Mouse (Mus musculus): Measurements from ENCODE around the gene Uhmk1. TPM values are rescaled to one million over a fixed set of nuclear protein-coding genes. Genes with fewer than 3 reads are reported as not detected.
"Not testable (repeated sequence)": the region's sequence is repeated elsewhere in the genome, so short reads cannot be mapped to it uniquely, and the experiment has no call there.

Gene Uhmk1
- 10 to 100 TPM; 12.6 to 15.5 TPM for total RNA-seq (2021)
- long read RNA-seq, experiment 1, full-length matches to known transcripts = 3 of 6 reads
- long read RNA-seq, experiment 1, partial matches to known transcripts = 1 of 6 reads
- long read RNA-seq, experiment 1, other reads (novel, unspliced or antisense) = 2 of 6 reads
- long read RNA-seq, experiment 2, full-length matches to known transcripts = 2 of 5 reads
- long read RNA-seq, experiment 2, partial matches to known transcripts = 0 of 5 reads
- long read RNA-seq, experiment 2, other reads (novel, unspliced or antisense) = 3 of 5 reads

DNA sequence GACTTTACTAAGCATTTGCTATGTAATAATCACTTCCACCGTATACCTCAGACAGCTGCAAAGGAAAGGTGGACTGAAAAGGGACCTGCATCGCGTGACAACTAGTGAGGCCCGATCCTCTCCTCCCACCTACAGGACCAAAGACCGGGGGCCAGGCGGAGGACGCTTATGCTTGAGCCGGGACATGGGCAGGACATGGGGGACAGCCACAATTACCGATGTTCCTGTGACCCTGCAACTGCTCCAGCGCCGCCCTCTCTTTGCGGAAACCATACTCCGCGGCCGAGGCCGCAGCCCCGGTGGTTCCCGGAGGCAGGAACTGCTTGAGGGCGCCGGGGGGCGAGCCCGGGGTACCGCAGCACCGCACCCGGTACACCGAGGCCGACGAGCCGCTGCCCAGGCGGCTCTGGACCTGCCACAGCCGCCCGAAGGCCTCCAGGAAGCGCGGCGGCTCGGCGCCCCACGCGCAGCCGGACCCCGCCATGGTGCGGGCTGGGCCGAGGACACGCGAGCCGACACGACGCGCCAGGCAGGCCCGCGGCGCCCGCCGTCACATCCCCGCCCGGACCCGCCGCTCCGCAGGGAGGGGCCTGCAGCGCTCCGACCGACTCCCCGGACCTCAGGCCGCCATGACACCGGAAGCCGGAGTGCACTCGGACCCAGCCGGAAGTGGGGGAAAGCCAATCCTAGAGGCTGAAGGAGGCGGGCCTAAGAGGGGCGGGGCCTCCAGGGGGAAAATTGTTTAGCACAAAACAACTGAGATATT lies at the start of gene Uhmk1:
Gene Uhmk1, minus strand, starts transcription at position 641 of the 766 bp plus-strand sequence.
- H3K4me3 ChIP-seq = peak within 1 kb of the TSS; percentile 91
- peak; percentile 94 for DNase-seq
- intact Hi-C loops (cut with DNase I) = loop anchor here (2.0 kb wide), 1 partner anchor 40 kb away; the partner anchor contains the start of gene Uap1
- H3K27ac ChIP-seq = peak within 1 kb of the TSS; percentile 93
- TF ChIP-seq CTCF (IDR thresholded peaks at IDR 0.05) = no peak

DNA sequence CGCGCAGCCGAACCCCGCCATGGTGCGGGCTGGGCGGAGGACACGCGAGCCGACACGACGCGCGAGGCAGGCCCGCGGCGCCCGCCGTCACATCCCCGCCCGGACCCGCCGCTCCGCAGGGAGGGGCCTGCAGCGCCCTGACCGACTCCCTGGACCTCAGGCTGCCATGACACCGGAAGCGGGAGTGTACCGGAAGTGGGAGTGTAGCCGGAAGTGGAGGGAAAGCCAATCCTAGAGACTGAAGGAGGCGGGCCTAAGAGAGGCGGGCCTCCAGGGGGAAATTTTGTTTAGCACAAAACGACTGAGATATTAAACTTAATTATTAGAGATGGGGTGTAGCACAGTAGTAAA lies 40.3 kb upstream of the Uhmk1 start:
- no peak for TF ChIP-seq CTCF (IDR thresholded peaks at IDR 0.05)
- Histone ChIP-seq H3K27ac (peak overlapping the region; percentile 67), H3K4me3 (peak overlapping the region; percentile 87)
- peak; percentile 85 for DNase-seq
- intact Hi-C loops (cut with DNase I) = no loop called here

DNA sequence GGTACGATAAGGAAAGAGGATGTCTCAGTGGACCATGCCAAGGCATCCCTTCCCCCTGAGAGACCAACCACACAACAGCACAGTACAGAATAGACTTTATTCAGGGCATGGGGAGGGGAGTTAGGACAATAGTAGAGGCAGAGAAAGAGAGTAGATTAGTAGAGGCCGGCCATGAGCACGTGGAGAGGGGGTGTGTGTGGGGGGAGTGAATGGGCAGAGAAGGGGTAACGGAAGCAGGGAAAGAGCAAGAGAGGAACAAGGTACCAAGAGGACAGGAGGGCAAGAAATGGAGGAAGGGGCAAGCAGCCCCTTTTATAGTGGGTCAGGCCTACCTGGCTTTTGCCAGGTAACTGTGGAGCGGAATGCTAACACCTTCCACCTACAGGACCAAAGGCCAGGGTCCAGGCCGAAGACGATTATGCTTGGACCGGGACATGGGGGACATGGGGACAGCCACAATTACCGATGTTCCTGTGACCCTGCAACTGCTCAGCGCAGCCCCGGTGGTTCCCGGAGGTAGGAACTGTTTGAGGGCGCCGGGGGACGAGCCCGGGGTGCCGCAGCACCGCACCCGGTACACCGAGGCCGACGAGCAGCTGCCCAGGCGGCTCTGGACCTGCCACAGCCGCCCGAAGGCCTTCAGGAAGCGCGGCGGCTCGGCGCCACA lies 39.8 kb upstream of the Uhmk1 start:
- no peak for DNase-seq
- H3K4me3 ChIP-seq = peak overlapping the region; percentile 87
- intact Hi-C loops (cut with DNase I) = no loop called here
- TF ChIP-seq CTCF (IDR thresholded peaks at IDR 0.05) = no peak
- peak overlapping the region; percentile 67 for H3K27ac ChIP-seq

DNA sequence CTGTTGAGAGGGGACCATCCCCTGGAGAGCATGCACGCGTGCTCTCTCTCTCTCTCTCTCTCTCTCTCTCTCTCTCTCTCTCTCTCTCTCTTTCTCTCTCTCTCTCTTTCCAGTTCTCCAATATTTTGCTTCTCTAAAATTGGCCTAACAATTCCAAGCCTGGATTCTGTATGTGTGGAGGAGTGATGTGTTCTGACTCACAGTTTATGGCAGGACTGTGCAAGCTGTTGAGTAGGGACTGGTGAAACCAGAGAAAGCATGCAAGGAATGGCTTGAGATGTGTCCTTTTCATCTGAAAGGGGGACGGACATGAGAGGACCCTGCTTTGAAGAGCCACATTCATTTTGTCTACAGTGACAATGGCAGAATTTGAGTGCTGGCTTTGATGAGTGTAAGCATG lies 29.8 kb upstream of the Uhmk1 start:
- TF ChIP-seq CTCF (IDR thresholded peaks at IDR 0.05) = no peak
- Histone ChIP-seq H3K27ac (no peak overlapping the region), H3K4me3 (no peak overlapping the region)
- no peak for DNase-seq
- intact Hi-C loops (cut with DNase I) = no loop called here

DNA sequence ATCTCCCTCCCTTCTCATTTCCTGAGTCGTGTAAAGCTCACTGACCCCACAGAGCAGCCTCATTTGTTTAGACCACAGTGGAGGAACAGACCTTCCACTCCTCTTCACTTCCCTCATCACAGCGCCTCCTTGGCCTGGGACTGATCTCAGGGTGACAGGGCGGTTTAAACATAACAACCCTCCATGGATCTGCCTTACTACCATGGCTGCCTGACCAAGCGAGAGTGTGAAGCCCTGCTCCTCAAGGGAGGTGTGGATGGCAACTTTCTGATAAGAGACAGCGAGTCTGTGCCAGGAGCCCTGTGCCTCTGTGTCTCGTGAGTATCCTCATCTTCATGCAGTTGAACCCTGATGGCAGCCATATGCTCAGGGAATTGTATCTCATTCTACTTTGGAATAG lies 17.5 kb upstream of the Uhmk1 start, which contains the start of gene Sh2d1b2:
Gene Sh2d1b2, plus strand, starts transcription at position 62 of the 400 bp plus-strand sequence.
- DNase-seq; H3K27ac ChIP-seq; intact Hi-C loops (cut with DNase I); H3K4me3 ChIP-seq: not testable (repeated sequence)

DNA sequence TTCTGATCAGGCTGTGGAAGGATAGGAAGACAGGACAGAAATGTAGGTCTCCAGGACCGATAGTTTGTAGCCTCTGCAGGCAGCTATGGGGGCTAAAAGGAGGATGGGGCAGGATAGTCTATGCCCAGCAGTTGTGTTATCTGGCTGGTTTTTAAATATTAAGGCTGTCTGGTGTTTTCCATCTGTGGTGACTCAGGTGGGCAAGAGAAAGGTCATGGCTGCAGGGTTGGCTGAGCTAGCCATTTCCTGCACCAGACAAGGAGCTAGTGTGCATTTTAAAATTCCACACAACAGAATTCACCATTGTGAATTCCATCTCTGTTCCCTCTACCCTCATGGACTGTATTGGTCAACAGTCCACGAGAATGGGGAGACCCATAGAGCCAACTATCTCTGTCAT lies 8.1 kb upstream of the Uhmk1 start:
- H3K4me3 ChIP-seq = no peak overlapping the region
- intact Hi-C loops (cut with DNase I) = loop anchor here (5.0 kb wide), 1 partner anchor 389 kb away; no protein-coding TSS in a partner anchor
- no peak overlapping the region for H3K27ac ChIP-seq
- no peak for DNase-seq
- no peak for TF ChIP-seq CTCF (IDR thresholded peaks at IDR 0.05)

DNA sequence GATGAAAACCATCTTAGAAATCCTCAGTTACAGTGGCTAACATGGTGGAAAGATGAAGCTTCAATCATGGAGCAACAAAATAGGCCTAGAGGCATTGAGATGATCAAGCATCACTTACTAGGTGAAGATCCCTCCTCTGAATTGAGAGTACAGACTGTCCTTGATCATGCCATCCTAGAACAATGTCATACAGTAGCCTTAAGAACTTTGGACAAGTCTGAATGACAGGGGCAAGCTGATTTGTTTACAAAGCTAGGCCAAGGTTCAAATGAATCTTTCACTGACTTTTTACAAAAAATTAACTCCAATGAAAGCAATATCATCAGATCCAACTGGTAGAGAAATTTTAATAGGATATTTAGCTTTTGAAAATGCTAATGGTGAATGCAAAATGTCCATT lies 5.2 kb upstream of the Uhmk1 start:
- Histone ChIP-seq H3K4me3 (no peak overlapping the region), H3K27ac (no peak overlapping the region)
- TF ChIP-seq CTCF (IDR thresholded peaks at IDR 0.05) = no peak
- no peak for DNase-seq
- intact Hi-C loops (cut with DNase I) = loop anchor here (5.0 kb wide), 1 partner anchor 392 kb away; no protein-coding TSS in a partner anchor

DNA sequence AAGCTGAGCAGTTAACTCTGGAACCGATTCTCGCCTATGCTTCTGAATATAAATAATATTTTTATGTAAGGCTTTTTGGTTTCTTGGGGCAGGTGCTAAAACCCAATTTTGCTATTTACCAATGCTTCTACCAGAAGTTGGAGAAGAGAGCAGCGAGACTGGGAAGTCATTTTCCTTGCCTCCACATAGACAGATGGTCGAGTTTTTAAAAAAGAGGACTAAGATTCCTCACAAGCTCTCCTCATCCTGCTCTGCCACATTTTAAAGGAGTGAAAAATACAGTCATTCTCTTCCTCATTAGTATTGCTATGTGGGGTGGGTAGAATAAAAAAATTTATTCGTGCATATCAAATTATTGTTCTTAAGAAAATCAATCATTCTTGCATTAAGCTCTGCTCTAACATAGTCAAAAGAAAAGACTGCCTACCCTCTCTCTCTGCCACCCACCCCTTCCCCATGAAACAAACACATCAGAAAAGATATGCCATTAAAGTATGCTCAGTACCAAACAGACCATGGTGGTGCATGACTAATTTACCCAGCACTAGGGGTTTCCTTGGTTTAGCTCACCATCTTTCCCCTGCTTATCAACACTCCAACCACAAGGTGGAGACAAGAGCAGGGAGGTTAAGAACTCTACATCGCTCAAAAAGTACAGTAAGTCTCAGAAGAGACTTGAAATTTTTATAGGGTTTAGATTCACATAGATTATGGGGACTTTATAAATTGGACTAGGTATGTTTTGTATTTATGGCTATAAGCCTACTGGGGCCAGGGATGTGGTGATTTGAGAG lies 3.1 kb upstream of the Uhmk1 start:
- H3K4me3 ChIP-seq = no peak overlapping the region
- peak; percentile 56 for TF ChIP-seq CTCF (IDR thresholded peaks at IDR 0.05)
- intact Hi-C loops (cut with DNase I) = no loop called here
- no peak overlapping the region for H3K27ac ChIP-seq
- no peak for DNase-seq

DNA sequence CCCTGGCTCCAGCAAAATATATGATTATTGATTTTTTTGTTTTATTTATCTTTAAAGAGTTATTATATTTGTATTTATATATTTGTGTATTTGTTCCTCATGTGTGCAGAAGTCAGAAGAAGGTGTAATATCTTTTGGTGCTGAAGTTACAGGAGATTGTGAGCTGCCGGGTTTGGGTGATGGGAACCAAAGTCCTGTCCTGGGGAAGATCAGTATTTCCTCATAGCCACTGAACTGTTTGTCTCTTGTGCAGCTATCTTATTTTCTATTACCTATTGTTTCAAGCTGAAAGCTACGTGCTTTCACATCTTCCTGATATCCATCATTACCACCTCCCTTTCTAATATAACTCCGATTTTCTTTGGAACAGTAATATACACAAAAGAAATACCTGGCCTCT lies 393 bp upstream of the Uhmk1 start:
- no peak for DNase-seq
- intact Hi-C loops (cut with DNase I) = loop anchor here (2.0 kb wide), 1 partner anchor 41 kb away; the partner anchor contains the start of gene Uap1
- peak overlapping the region; percentile 93 for H3K27ac ChIP-seq
- H3K4me3 ChIP-seq = peak overlapping the region; percentile 91
- no peak for TF ChIP-seq CTCF (IDR thresholded peaks at IDR 0.05)

DNA sequence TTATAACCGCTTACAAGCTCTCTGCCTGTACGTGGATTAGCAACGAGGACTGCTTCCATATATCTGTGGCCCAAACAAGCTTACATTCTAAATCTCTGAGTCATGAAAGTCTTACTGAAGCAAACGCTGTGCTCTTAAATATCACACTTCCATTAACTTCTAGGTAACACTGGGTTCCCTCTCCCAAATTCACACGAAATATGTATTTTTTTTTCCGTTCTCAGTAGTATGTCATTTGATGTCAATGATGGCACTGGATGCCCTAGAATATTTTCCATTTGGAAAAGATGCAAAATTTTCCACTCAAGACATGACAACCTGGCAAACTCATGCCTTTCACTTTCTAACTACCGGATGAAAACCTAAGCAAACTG lies 827 bp downstream of the Uhmk1 start:
- Histone ChIP-seq H3K27ac (peak overlapping the region; percentile 93), H3K4me3 (peak overlapping the region; percentile 91)
- DNase-seq = no peak
- TF ChIP-seq CTCF (IDR thresholded peaks at IDR 0.05) = no peak
- intact Hi-C loops (cut with DNase I) = loop anchor here (2.0 kb wide), 1 partner anchor 40 kb away; the partner anchor contains the start of gene Uap1

DNA sequence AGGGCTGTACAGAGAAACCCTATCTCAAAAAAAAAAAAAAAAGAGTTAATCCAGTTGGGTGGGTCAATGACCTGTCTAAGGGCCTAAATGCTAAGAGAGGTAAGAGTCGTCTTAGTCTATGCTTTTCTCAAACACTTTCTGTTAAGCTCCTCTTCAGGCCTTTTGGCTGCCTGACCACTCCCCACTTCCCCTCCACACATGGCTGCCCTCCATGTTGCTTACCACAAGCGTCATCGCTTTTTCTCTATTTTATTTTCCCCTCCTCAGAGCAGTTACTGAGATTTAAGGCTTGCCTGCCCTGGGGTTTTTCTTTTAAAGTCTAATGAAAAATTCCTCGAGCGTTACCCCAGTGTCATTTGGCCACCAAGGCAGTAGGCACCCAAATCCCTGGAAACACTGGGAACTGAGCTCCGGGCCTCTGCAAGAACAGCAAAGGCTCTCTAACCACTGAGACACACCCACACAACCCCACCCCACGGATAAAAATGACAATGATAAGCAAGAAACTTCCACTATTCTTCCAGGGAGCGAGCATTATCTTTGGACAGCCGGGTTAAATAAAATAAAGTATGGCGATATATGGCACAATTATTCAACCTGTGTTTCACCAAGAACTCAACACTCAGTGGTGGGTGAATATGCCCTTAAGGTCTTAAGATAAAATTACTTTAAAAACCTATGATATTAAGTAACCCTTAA lies 1.9 kb downstream of the Uhmk1 start:
- DNase-seq = no peak
- intact Hi-C loops (cut with DNase I) = no loop called here
- no peak overlapping the region for H3K27ac ChIP-seq
- no peak overlapping the region for H3K4me3 ChIP-seq
- no peak for TF ChIP-seq CTCF (IDR thresholded peaks at IDR 0.05)

DNA sequence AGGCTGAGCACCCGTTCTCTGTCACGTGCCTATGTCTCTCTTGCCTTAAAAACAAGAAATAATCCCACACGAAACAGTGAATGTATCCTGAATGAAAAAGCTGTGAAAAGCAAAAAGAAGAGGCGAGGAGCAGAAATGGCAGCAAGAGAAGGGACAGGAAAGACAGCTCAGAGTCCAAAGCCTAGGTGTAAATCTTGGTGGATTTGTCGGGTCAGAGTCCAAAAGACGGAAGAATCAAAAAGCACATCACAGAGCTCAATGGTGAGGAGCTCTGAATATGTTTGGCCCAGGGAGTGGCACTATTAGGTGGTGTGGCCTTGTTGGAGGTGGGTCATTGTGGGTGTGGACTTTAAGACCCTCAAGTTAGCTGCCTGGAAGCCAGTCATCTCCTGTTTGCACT lies 8.8 kb downstream of the Uhmk1 start:
- no peak overlapping the region for H3K4me3 ChIP-seq
- no peak for TF ChIP-seq CTCF (IDR thresholded peaks at IDR 0.05)
- no peak for DNase-seq
- no peak overlapping the region for H3K27ac ChIP-seq
- intact Hi-C loops (cut with DNase I) = no loop called here
